Mouse (Mus musculus) lung, adult 2 months (tissue): ENCODE data around the gene Morn5.

Experiments used
- CTCF ChIP-seq: fragments of 200-500 bp; IDR thresholded peaks from 2 replicates; pipeline ENCODE4 v1.5.1; 2011; ENCODE audit warnings: mild to moderate bottlenecking, low read length, control low read depth; ENCODE audit not compliant: insufficient read depth
- POLR2A ChIP-seq: fragments of 200-500 bp; IDR thresholded peaks from 2 replicates; pipeline ENCODE4 v1.6.1; 2011; ENCODE audit warnings: low read depth, mild to moderate bottlenecking, control low read depth, low read length, borderline replicate concordance; ENCODE audit errors: extremely low read depth

- TF ChIP-seq CTCF (peak; percentile 77), POLR2A (no peak)
These were observed 41.2 kb upstream of the Morn5 start for GRCm38 (mm10) chr2:36008071-36008470.
